9 mouse cellular contexts compared by ENCODE assay signal in genomic region chr19:23972881-23973649, GRCm38 (mm10). TPM values are rescaled to one million over a fixed set of nuclear protein-coding genes. Genes with fewer than 3 reads are reported as not detected.
DNase-seq lines count a peak whose midpoint lies in the region; ATAC-seq lines count a peak whose summit lies in the region.
"Had no signal": no experiment of that assay in that cellular context is flagged by ENCODE, and none has a peak within 500 bp of the region (broad histone marks: within the 10 kb centered on the region; RNA-seq: fewer than 3 reads in every experiment).

No protein-coding gene starts in this region.

- no peaks in the 10 kb centered on the region for H3K27me3 ChIP-seq in heart, embryonic 11.5 days (ENCODE audit: control insufficient read depth, insufficient read depth, low read length)
- H3K27me3 ChIP-seq in stomach, embryonic 14.5 days (ENCODE audit: control insufficient read depth, insufficient read depth, low read length): no peaks in the 10 kb centered on the region

- H3K4me3 ChIP-seq in heart, embryonic 11.5 days (ENCODE audit: low read depth, low read length): no peak overlapping the region
- H3K4me3 ChIP-seq in stomach, embryonic 14.5 days (ENCODE audit: low read depth, low read length): no peak overlapping the region

- no peaks in the 10 kb centered on the region for H3K9me3 ChIP-seq in heart, embryonic 11.5 days (replicated peaks; ENCODE audit: control insufficient read depth, low read length)
- no peaks in the 10 kb centered on the region for H3K9me3 ChIP-seq in stomach, embryonic 14.5 days (ENCODE audit: control insufficient read depth, low read depth, low read length)
- H3K9me3 ChIP-seq: G1E had no signal

- peak; percentile 61 for DNase-seq in kidney, adult 11 months
- DNase-seq in kidney, adult 18-20 months: no peak
- DNase-seq in cerebellum, postnatal 25 days: peak; percentile 64 to 65
- DNase-seq in kidney, postnatal 25 days: peak; percentile 32 to 71
- no peak for DNase-seq in thymus, postnatal 25 days

- H3K9ac ChIP-seq in heart, embryonic 11.5 days (ENCODE audit: low read depth, low read length): peak overlapping the region; percentile 50; the same call in 1 of the 2 replicates
- no peak overlapping the region for H3K9ac ChIP-seq in stomach, embryonic 14.5 days (replicated peaks; ENCODE audit: low read depth, low read length)

- peak; percentile 72 for ATAC-seq in heart, embryonic 11.5 days (replicated peaks; ENCODE audit: insufficient number of reproducible peaks, low FRiP score, low TSS enrichment)
- peak; percentile 59 for ATAC-seq in stomach, embryonic 14.5 days (ENCODE audit: insufficient number of reproducible peaks, insufficient read depth, low FRiP score, low read depth)
- ATAC-seq in erythroblast, adult 5-6 weeks (replicated peaks; ENCODE audit: low FRiP score, poor library complexity, severe bottlenecking): no peak

- peak overlapping the region; percentile 87 for H3K27ac ChIP-seq in heart, embryonic 11.5 days (ENCODE audit: low read depth, low read length)
- no peak overlapping the region; the same call in 1 of the 2 replicates for H3K27ac ChIP-seq in stomach, embryonic 14.5 days (ENCODE audit: low read length)

- 40% methylated on average over 16 of the region's 16 CpGs for WGBS in heart, embryonic 11.5 days (ENCODE audit: insufficient replicate concordance)
- WGBS in stomach, embryonic 14.5 days: 64% methylated on average over 16 of the region's 16 CpGs

- peaks cover 9% of the 10 kb centered on the region; the same call in 1 of the 2 replicates for H3K36me3 ChIP-seq in heart, embryonic 11.5 days (ENCODE audit: control insufficient read depth, insufficient read depth, low read length)
- H3K36me3 ChIP-seq in stomach, embryonic 14.5 days (ENCODE audit: control insufficient read depth, insufficient read depth, low read length): no peaks in the 10 kb centered on the region
- H3K36me3 ChIP-seq: G1E had no signal

- H3K4me1 ChIP-seq in heart, embryonic 11.5 days (ENCODE audit: control insufficient read depth, insufficient read depth, low read length): peaks cover 30% of the 10 kb centered on the region
- 0 out of 2 replicates have a peak, but pooled peaks cover 10% of the 10 kb centered on the region for H3K4me1 ChIP-seq in stomach, embryonic 14.5 days (ENCODE audit: control insufficient read depth, insufficient read depth, low read length)

- H3K4me2 ChIP-seq in heart, embryonic 11.5 days: 0 out of 2 replicates have a peak overlapping the region, but pooled peaks have one; percentile 20
- no peak overlapping the region for H3K4me2 ChIP-seq in stomach, embryonic 14.5 days (replicated peaks; ENCODE audit: low read depth, low read length)

RNA-seq across cellular contexts. Expression of gene Fam189a2, which starts 57.8 kb away (rescaled TPM):
- 8.3 and 9.3 TPM in 2 replicates for polyA plus RNA-seq in heart, embryonic 11.5 days (2014; fragmentation: Nextera tagmentation; extraction: Ambion mirVana)
- polyA plus RNA-seq in stomach, embryonic 14.5 days (2014; fragmentation: Nextera tagmentation; extraction: Ambion mirVana): 0.62 and 0.73 TPM in 2 replicates
- not detected in 2 replicates for total RNA-seq in erythroblast, adult 5-6 weeks (2015; ENCODE audit: low replicate concordance)
- not detected in 2 replicates for total RNA-seq in erythroblast, adult 5-6 weeks (2017; ENCODE audit: low replicate concordance)
- polyA plus RNA-seq: G1E had no signal

Comparison
In these comparisons a context has a peak if more than half of its experiments do, and no peak if none do; other contexts are left out.
1. DNase-seq: peak in kidney, adult 11 months (single experiment), cerebellum, postnatal 25 days (2 of 2) and kidney, postnatal 25 days (2 of 2); none in kidney, adult 18-20 months (single experiment) and thymus, postnatal 25 days (single experiment).